Mouse (Mus musculus) T-helper 2 cell (primary cell): ENCODE measurements at regions not wholly inside any gene's neighbourhood (a gene's known extent, or its start where the extent isn't known, plus 50 kb on each side); places are given as distances from the start of the nearest gene placed in this dataset.

Experiments
- in situ Hi-C: fragments of 300-600 bp; cut with MboI, MseI; formaldehyde crosslinking; loops from one replicate; pipeline ENCODE4 v1.15.1; 2025; ENCODE audit warnings: high pct_unique_total_duplicates

DNA sequence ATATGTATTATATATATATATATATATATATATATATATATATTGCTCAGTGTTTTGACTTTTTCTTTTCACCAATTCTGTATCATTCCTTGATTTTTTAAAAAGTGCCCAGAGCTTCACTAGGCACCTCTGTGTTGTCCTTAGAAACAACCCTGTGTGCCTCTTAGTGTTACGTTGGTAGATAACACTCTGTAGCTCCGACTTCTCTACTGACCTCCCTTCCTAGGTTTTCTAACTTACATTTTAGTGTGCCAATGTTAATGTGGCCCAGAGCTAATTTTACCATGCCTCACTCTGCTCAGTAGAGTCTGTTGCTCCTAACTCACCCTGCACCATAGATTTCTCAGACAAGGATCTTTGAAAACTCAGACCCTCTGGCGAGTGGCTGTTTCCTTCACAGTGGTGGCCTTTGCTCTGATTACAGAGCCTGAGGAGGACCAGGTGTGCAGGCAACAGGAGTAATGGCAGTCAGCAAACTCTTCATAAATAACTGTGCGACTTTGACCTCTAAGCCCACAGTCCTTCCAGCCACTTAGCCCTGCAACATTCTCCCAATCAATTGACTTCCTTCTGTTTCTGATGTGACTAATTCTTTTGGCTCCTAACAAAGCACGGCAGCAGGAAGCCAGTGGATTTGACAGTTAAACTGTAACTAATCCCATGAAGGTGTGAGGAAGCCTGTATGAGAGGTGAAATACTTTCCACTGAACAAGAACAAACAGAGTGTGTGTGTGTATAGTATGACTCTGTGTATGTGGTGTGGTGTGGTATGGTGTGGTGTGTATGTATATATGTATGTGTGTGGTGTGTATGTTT, 53.6 kb upstream of the Actr3 start:
- in situ Hi-C loops, result no loop called here

DNA sequence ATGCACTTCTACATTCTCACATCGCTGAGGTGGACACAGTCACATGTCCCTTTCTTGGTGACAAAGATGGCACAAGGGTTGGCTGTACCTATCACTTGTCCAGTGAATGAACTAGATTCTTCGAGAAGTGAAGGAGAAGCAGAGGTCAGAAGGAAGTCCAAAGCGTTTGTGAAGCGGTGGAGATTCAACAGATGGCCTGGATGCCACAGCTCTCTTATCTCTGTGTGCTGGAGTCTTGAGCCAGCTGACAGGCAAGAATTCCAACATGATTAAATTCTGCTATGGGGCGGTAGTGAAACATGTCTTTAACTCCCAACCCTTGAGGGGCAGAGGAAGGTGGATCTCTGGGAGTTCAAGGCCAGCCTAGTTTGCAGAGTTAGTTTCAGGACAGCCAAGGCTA, 55.5 kb upstream of the Actr3 start:
- in situ Hi-C loops, result no loop called here

DNA sequence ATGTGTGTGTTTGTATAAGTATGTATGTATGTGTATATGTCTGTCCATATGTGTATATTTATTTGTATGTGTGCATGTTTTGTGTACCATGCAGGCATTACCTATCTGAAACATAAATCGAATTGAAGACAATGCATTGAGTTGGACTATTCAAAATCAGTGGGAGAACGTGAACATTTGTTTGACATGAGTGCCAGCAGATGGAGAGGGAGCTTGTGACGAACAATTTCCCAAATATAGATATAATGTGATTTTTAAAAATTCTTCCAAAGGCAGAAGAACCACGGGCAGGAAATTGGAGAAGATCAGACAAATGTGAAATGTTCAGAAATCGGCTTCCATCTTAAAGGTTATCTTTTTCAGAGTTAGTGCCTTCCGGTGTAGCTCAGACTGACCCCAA, 59.1 kb upstream of the Actr3 start:
- in situ Hi-C loops, result no loop called here

DNA sequence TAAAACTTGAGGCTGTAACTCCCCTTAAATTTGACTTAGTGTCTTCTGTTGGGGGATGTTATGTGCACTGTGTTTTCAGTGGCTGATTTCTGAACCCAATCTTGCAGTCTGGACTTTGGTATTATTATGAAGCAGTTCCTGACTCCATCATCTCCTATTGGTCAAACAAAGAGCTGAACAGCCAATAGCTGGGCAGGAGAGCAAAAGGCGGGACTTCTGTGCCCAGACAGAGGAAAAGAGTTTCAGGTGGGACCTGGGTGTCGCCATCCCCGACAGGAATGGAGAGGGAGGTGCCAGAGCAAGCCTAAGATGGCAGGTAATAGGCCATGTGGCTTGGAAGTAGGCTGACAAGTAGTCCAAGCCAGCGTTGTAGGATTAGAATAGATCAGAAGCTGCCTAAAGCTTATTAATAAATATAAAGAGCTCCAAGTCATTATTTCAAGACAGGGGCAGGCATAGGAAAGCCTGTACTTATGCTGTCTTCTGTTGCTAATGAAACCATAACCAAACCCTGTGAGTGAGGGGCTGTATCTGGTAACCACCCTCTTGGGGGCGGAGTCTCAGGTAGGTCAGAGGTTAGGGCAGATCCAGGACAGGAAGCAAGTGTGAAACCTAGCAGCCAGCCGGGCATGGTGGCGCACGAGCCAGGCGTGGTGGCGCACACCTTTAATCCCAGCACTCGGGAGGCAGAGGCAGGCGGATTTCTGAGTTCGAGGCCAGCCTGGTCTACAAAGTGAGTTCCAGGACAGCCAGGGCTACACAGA, 60.0 kb upstream of the Actr3 start:
- in situ Hi-C loops, result no loop called here

DNA sequence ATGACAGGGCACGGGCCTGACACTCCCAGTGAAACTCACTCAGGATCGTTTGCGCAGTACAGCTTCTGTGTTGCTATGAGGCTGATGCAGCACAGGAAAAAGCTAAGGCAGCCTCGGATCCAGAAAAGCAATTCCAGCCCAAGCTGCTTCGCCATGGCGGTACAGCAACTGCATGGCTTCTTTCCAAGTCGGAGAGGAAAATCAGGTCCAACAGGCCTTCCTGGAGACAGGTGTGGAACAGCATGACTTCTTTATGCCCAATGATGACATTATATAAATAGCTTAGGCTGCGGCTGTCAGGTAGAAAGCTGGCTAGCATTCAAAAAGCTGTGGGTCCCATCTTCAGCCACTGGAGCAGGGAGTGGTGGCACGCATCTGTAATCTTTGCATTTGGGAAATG, 61.5 kb upstream of the Actr3 start:
- in situ Hi-C loops, result no loop called here

DNA sequence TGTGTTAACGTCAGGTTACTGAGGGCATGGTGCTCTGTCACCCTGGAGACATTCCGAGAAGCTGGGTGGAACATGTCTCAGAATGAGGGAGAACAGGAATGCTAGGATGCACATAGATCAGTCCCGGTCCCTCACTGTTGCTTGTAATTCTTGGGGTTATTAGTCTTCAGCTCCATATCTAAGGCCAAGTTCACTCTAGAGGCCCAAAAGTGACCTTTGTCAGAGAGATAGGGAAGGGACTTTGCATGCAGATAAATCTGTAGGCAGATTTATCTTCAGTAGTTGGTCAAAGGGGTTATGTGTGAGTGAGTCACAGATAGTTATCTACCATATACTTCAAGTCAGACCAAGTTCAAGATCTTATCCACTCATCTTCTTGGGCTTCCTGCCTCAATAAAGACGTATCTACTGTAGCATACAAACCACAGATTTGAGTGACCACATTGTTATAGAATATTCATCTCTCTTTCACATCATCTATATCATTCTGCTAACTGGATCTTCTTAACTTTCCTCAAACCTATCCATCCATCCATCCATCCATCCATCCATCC, 58.4 kb upstream of the Slc35f5 start:
- in situ Hi-C loops, result loop anchor here (5.0 kb wide), 1 partner anchor 65 kb away; the partner anchor contains the start of gene Actr3

DNA sequence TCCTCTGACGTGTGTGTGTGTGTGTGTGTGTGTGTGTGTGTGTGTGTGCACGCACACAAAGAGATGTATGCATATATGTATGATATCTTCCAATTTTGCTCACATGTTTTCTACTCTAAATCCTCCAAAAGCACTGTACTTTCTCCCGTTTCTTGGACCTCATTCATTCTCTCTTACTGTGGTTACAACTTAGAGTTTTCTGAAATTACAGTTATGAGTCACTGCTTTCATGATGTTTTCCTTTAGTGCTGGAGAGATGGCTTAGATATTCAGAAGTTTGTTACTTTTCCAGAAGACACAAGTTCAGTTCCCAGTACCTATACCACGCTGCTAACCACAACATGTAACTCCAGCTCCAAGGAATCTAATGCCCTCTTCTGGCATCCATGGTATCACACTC, 56.5 kb upstream of the Slc35f5 start:
- in situ Hi-C loops, result loop anchor here (5.0 kb wide), 1 partner anchor 67 kb away; the partner anchor contains the start of gene Actr3

DNA sequence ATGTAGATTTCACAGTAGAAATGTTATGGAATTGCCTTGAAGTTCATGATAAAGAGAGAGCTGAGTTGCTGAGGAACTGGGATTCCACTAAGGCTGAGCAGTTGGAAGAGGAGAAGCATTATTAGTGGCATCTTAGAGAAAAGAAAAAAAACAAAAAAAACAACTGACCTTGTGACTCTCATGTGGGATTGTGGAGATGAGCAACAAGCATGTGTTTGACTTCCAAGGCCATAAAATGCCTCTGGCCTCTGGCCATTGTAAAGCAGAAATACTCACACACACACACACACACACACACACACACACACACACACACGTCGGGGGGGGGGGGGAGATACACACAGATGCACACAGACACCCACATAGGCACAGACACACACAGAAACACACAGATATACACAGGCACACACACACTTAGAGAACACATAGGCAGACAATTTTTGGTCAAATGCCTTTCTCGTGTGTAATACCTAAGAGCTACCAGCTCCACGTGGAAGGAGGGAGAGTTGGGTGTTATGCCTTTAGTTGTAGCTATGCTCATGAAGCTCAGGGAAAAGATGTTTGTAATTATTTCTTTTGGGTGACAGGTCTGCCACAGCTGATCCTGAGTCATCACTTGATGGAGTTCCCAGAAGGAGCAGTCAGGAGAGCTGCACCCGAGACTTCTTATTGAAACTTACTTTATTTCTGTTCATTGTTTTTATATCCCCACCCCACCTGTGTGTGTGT, 52.4 kb upstream of the Slc35f5 start:
- in situ Hi-C loops, result loop anchor here (5.0 kb wide), 1 partner anchor 331 kb away; no protein-coding TSS in a partner anchor

DNA sequence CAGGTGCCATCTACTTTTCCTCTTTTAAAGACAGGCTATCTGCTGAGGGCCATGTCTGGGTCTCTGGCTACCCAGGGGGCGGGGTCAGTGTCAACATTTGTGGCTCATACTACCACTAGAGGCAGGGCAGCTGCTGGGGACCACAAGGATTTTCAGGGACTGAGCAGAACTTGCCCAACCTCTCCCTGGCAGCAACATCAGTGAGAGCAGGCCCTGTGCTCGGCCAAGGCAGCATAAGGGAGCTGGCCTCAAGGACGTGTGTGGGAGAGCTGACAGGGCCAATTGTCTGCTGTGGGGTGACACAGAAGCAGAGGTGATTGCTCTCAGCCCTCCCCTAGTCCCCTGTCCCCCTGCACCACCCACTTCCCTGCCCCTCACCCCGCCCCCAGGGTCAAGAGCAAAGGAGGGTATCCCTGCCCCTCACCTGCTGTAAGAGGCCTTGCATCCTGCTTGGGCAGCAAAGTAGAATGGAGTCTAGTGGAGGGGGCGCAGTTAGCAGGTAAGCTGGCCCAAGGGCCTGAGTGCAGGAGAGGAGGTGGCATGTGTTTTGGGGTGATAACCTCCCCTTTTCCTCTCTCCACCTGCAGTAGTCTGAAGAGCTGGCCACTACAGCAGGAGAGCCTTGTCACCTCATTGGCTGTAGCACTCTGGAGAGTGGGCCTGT, 51.7 kb upstream of the Slc35f5 start:
- in situ Hi-C loops, result loop anchor here (5.0 kb wide), 1 partner anchor 331 kb away; no protein-coding TSS in a partner anchor
